Mouse (Mus musculus) lung, postnatal 10 days (tissue): ENCODE data around the gene Wdfy3.
A peak's percentile ranks its signal among the peaks of the same experiment; 100 is the strongest.

Experiments
- DNase-seq: peaks from one replicate; pipeline ENCODE4 v3.0.0; 2021

Gene Wdfy3

DNA sequence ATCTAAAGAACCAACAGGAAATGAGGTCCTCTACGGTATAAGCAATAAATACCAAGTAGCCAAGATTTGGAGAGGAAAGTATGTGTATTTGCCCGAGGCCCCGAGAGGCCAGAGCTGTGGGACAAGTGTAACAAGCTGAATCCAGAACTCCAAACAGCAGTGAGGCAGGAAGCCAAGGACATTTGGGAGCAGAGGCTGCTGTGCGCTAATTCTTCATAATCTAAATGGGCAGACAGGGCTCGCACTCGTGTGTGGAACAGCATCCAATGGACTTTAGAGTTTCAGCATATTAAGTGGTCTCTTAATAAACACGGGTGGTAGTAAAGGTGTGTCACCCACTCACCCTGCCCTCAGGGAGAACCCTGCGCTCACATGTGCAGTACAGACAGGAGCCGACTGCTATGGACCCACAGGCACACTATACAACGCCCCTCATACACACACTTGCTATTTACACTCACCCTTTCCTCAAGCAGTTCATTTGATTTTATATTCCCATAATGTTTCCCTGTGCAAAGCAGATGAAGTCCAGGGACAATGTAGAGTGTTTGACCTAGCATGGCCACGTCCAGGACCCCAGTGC is 15.1 kb downstream of the Wdfy3 start:
- DNase-seq, result peak; percentile 54

- no peak for DNase-seq
Measured at GRCm38 (mm10) chr5:102052906-102053305, 16.8 kb downstream of the Wdfy3 start.

DNA sequence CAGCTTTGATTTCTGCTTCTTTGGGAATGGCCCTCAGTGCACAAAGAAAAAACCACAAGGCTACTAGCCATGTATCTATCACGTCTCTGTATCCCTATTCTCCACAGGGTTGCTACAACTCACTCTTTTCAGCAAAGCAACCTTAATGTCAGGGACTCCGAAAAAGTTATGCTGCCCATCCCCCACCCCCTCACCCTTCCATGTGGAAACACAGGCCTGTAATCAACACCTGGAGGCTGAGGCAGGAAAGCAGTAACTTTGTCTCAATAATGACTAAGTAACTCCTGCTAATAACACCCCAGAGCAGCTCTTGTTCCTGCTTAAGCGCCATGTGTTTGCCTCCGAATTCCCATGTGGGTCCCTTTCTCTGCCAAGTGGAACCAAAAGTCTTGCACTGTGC is 17.3 kb downstream of the Wdfy3 start:
- DNase-seq, result no peak

- DNase-seq, result no peak
Measured at GRCm38 (mm10) chr5:102050677-102051076, 19.0 kb downstream of the Wdfy3 start.

- DNase-seq, result no peak
Measured at GRCm38 (mm10) chr5:102048416-102048815, 21.3 kb downstream of the Wdfy3 start.

GRCm38 (mm10) chr5:102046617-102047116 is 23.1 kb downstream of the Wdfy3 start:
- DNase-seq, result no peak

DNA sequence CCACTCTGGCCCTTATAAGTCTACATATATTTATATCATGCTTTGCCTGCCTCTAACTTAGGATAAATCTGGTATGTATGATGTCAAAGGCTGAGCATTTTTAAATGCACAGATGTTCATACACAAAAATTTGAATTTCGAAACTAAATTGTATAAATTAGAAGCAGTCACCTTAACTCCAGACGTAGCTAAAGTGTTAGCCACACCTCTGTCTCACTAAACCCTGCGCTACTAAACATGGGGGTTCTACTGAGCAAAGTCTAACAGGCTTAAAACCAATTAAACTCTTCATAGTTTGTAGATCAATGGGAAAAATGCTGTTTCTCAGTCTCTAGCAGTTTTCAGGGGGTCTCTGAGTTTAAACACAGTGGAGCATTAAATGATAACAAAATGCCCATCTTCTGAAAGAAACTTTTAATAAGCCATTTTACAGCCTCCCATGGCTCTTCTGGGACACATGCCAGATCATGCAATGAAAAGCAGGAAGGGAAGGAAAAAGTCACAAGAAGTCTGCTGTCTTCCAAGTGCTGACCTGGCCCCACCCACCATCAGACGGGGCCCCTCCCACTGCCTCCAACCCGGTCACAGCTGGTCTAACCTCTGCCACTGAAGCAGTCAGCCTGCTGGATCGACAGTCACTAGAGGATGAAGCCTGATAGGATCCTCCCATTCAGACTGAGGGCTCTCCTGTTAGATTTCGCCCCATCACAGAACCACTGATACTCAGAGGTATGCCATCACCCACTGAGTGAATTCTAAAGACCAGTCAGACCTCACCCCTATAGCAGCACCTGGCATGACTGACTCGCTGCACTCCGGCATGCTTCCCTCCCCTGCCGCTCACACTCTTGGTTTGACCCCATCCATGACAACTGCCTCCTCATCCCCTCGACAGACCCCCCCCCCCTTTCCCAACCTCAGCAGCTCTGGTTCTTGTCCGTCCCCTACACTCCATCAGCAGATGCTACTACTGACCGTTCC is 23.8 kb downstream of the Wdfy3 start:
- peak; percentile 34 for DNase-seq

DNA sequence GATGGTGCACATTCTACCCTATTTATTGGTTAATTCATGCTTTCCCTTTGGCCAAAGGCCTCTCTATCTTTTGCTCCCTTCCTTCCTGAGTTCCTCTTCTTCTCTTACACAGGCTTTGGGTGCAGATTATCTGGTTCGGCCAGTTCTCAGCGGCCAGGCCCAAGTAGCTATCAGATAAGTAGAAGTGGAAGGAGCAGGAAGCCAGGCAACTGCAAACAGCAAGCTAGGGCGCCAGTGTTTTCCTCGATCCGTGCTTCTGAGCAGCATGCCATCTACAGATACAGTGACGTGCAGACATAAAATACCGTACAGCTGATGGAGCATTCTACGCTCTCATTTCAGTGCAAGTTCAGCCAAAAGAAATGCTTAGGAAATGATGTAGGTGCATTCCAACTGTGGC is 24.5 kb downstream of the Wdfy3 start:
- peak; percentile 13 for DNase-seq

DNA sequence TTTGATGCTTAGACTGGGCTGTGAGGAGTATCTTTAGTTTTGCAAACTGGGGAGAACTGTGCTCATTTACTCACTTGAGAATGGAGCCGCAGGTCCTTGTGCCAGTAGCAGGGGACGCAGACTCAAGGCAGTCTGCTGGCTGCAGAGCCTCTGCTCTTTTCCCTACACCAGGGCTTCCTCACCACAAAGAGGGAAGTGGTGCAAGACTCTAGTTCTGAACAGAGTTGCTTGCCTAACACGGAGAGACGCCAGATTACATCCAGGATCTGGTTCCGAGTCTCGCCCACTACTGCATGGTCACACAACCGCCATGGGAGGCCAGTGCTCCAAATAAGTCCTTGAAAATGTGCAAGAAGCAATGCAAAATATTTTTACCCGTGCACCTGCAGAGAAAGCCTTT is 36.4 kb downstream of the Wdfy3 start:
- no peak for DNase-seq

- no peak for DNase-seq
Measured at GRCm38 (mm10) chr5:102032594-102033240, 37.0 kb downstream of the Wdfy3 start.

GRCm38 (mm10) chr5:102032191-102032590 is 37.5 kb downstream of the Wdfy3 start:
- no peak for DNase-seq

- no peak for DNase-seq
Measured at GRCm38 (mm10) chr5:102023376-102023775, 46.3 kb downstream of the Wdfy3 start.

DNA sequence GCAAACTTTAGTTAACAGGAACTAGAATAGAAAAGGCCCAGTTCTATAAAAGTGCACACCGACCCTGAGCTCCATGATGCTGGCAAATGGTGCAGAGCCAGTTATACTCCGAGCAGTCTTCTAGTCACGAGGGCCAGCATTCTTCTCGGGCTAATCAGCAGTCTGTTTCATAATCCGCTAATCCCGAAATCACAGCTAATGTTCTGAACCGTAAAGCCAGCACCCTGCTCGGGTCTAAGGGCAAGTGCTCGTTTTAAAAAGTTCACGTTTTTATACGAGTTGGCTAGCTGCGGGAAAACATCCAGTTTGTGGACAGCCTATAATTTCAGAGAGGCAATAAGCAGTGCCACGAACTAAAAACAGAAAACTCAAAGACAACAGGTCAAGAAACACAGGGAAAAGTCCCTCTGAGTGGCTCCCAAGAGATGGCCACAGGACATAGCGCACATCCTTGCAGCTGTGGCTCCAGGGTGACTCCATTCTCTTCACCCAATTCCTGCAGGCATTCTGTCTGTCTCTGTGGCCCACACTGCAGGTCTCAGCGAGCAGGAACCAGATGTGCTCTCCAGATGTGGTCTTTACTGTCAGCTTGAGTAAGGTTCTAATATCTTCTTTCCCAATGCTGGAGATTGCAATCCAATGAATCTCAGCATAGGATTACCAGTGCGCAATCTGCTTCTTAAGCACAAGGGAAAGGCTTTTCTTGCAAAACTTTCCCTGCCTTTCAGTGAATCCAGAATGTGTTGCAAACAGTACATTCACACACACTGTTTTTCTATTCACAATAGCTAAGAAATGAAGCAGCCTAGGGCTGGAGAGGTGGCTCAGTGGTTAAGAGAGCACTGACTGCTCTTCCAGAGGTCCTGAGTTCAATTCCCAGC is 47.5 kb downstream of the Wdfy3 start:
- no peak for DNase-seq

DNA sequence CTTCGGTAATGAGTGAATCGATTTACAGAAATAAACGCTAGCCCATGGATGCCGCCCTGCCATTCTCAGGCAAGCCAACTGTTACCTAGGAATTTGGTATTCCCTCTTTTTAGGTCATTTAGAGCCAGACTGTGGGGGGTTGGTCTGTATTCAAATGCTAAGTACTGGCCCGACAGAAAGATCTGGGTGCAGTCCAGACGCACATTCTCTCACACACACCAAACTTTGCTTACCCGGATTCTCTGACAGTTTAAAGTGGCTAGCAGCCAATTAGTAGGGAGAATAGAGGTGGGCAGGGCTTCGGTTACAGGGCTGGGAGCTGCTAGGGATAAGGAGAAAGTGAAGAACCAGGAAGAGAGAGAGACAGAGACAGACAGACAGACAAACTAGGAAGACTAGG is 55.5 kb downstream of the Wdfy3 start:
- peak; percentile 65 for DNase-seq

DNA sequence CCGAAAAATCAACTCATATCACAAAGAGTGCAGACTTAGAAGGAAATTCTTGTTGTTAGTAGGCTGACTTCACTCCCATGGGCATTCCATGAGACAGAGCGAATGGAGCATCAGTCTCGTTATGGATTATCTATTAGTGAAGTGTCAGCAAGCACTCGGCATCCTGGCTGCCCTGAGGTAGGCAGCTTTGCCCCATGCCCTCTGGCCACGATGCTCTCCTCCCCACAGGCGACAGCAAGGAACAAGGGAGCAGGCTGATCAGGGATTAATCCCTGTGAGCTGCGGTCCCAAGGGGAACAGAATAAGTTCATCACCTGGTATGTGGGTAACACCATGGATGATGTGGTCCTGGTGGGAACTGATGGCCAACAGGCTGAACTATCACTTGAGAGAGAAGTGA is 55.9 kb downstream of the Wdfy3 start:
- no peak for DNase-seq

DNA sequence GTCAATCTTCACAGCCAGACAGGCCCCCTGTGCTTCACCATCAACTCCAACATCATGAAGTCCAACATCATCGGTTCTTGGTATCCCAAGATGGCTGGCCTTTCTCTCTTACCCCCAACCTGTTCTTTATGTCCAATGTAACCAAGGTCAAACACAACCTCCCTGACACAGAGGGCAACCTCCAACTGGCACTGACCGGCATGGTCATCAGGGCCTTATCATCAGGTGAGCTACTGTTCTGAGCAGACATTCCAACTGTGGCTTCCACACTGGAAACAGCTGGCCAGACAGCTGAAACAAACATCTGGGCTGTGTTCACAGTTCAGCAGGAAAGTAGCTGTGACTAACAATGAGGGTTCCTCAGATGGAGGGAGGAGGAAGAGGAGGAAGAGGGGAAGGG is 58.8 kb downstream of the Wdfy3 start:
- DNase-seq, result peak; percentile 16

- DNase-seq, result no peak
Measured at GRCm38 (mm10) chr5:102009606-102010005, 60.1 kb downstream of the Wdfy3 start.

GRCm38 (mm10) chr5:102008712-102009111 is 61.0 kb downstream of the Wdfy3 start:
- DNase-seq, result no peak

GRCm38 (mm10) chr5:102006218-102006941 is 63.3 kb downstream of the Wdfy3 start:
- no peak for DNase-seq

DNA sequence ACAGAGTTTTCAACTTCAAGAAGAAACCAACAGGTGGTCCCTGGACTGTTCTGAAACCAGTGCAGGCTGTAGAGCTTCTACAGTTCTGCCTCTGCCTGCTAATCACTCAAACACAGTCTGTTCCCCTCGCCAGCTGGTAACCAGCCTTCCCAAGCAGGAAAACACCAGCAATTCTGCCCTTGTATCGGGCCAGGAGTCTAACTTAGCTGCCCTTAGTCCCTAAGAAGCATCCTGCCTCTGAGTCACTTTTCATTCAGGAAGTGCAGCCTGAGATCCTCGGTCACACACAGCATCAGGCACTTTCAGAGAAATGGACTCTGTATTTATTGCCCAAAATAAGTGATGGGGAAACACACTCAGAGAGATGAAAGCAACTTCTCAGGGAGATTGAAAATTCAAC is 66.3 kb downstream of the Wdfy3 start:
- DNase-seq, result no peak

DNA sequence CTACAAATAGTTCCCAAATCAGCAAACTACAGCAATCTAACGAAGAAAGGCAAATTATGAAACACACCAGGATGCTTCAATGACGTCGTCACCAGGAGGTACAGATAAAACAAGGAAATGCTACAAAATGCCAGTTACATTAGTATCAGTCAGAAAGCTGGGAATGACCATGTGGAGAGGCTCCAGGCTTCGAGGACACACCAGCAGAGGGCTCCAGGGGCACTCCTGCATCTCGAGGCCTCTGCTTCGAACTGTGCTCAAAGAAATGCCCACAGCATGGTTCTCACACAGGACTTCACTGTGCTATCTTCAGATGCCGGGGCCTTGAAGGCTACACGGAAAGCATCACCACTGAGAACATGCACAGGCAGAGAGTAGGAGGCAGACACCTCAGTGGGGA is 68.7 kb downstream of the Wdfy3 start:
- DNase-seq, result no peak

GRCm38 (mm10) chr5:101998971-101999370 is 70.8 kb downstream of the Wdfy3 start:
- DNase-seq, result no peak
